Mouse (Mus musculus) forebrain, embryonic 13.5 days (tissue): ENCODE results near the gene Snrnp70. TPM values are rescaled to one million over a fixed set of nuclear protein-coding genes. Genes with fewer than 3 reads are reported as not detected.
"Not testable (repeated sequence)": the region's sequence is repeated elsewhere in the genome, so short reads cannot be mapped to it uniquely, and the experiment has no call there.

Source experiments
- ATAC-seq: fragments of 200-750 bp; cut with Nextera tagmentation; 2 replicates; pipeline ENCODE4 v1.8.0; 2017
- H3K27ac ChIP-seq: fragments of 300-500 bp; sonication (generic); 2 replicates; pipeline ENCODE4 v1.5.1; 2015; ENCODE audit warnings: inconsistent platforms, mild to moderate bottlenecking, moderate library complexity
- H3K27me3 ChIP-seq: fragments of 300-500 bp; sonication (generic); 2 replicates; pipeline ENCODE4 v1.6.1; 2015; ENCODE audit warnings: mild to moderate bottlenecking, inconsistent platforms
- H3K36me3 ChIP-seq: fragments of 300-500 bp; sonication (generic); 2 replicates; pipeline ENCODE4 v1.6.1; 2015; ENCODE audit warnings: mild to moderate bottlenecking, inconsistent platforms; ENCODE audit not compliant: poor library complexity, severe bottlenecking
- H3K4me1 ChIP-seq: fragments of 300-500 bp; sonication (generic); 2 replicates; pipeline ENCODE4 v1.6.1; 2015; ENCODE audit warnings: inconsistent platforms
- H3K4me2 ChIP-seq: fragments of 300-500 bp; sonication (generic); 2 replicates; pipeline ENCODE4 v1.6.1; 2015; ENCODE audit warnings: inconsistent platforms, mild to moderate bottlenecking, moderate library complexity
- H3K4me3 ChIP-seq: fragments of 300-500 bp; sonication (generic); 2 replicates; pipeline ENCODE4 v1.5.1; 2015; ENCODE audit warnings: mild to moderate bottlenecking, inconsistent platforms
- H3K9ac ChIP-seq: fragments of 300-500 bp; sonication (generic); 2 replicates; pipeline ENCODE4 v1.6.1; 2015; ENCODE audit warnings: mild to moderate bottlenecking, inconsistent platforms
- H3K9me3 ChIP-seq: fragments of 300-500 bp; sonication (generic); replicated peaks from 2 replicates; pipeline ENCODE4 v1.6.1; 2016; ENCODE audit warnings: inconsistent platforms
- WGBS: fragments of 180-500 bp; shearing (Covaris S2); methylation state at CpG from one replicate; pipeline ENCODE4 v1.1.7; 2015; 5-methylcytosine and 5-hydroxymethylcytosine counted together
- polyA plus RNA-seq: library from polyadenylated mRNA; unstranded; fragments of >200 nt; fragmentation: Nextera tagmentation; extraction: Ambion mirVana; gene quantifications from 2 replicates; pipeline ENCODE4 v1.2.1, GENCODE M21; 2015

The Snrnp70 gene
- polyA plus RNA-seq, 1 experiment from 2014 or later = 250 TPM

GRCm38 (mm10) chr7:45406157-45407156, 10.9 kb upstream of the Snrnp70 start:
- no peaks in the 10 kb centered on the region for H3K9me3 ChIP-seq
- peak overlapping the region; percentile 29 for H3K4me3 ChIP-seq
- peak overlapping the region; percentile 52 for H3K4me2 ChIP-seq
- H3K36me3 ChIP-seq = no peaks in the 10 kb centered on the region
- 3% methylated on average over 113 of the region's 114 CpGs for WGBS
- ATAC-seq = no peak
- no peak overlapping the region for H3K9ac ChIP-seq
- H3K27me3 ChIP-seq = peaks cover 76% of the 10 kb centered on the region
- no peak overlapping the region for H3K27ac ChIP-seq
- H3K4me1 ChIP-seq = peaks cover 11% of the 10 kb centered on the region

GRCm38 (mm10) chr7:45405091-45406075, 9.8 kb upstream of the Snrnp70 start, which contains the start of gene Kcna7:
Gene Kcna7, plus strand, starts transcription at chr7:45405653.
- H3K9me3 ChIP-seq = no peaks in the 10 kb centered on the region
- H3K27me3 ChIP-seq = peaks cover 65% of the 10 kb centered on the region
- WGBS = 11% methylated on average over 28 of the region's 28 CpGs
- H3K4me2 ChIP-seq = peak within 1 kb of the TSS; percentile 52
- no peak within 1 kb of the TSS for H3K9ac ChIP-seq
- no peak within 1 kb of the TSS for H3K27ac ChIP-seq
- peaks cover 11% of the 10 kb centered on the region for H3K4me1 ChIP-seq
- ATAC-seq = peak; percentile 27; the same call in 1 of the 2 replicates
- H3K36me3 ChIP-seq = no peaks in the 10 kb centered on the region
- H3K4me3 ChIP-seq = peak within 1 kb of the TSS; percentile 29

- H3K27me3 ChIP-seq = peaks cover 48% of the 10 kb centered on the region
- H3K4me3 ChIP-seq = no peak overlapping the region
Observed at GRCm38 (mm10) chr7:45403532-45404261, 8.2 kb upstream of the Snrnp70 start.

GRCm38 (mm10) chr7:45401521-45402085, 6.1 kb upstream of the Snrnp70 start:
- WGBS = 74% methylated on average over 10 of the region's 10 CpGs
- H3K36me3 ChIP-seq = no peaks in the 10 kb centered on the region
- H3K27ac ChIP-seq = no peak overlapping the region
- peaks cover 27% of the 10 kb centered on the region for H3K27me3 ChIP-seq
- H3K4me1 ChIP-seq = peaks cover 8% of the 10 kb centered on the region
- H3K9me3 ChIP-seq = no peaks in the 10 kb centered on the region
- no peak for ATAC-seq
- H3K9ac ChIP-seq = 0 out of 2 replicates have a peak overlapping the region, but pooled peaks have one; percentile 2
- H3K4me3 ChIP-seq = no peak overlapping the region
- H3K4me2 ChIP-seq = no peak overlapping the region

More at GRCm38 (mm10) chr7:45403532-45404261, 8.2 kb upstream of the Snrnp70 start:
- no peak overlapping the region for H3K9ac ChIP-seq
- H3K4me1 ChIP-seq = peaks cover 11% of the 10 kb centered on the region
- 43% methylated on average over 6 of the region's 6 CpGs for WGBS
- no peak overlapping the region for H3K4me2 ChIP-seq
- no peak for ATAC-seq
- H3K36me3 ChIP-seq = no peaks in the 10 kb centered on the region
- H3K9me3 ChIP-seq = no peaks in the 10 kb centered on the region
- no peak overlapping the region for H3K27ac ChIP-seq

GRCm38 (mm10) chr7:45396787-45397186, 1.2 kb upstream of the Snrnp70 start:
- Histone ChIP-seq H3K27me3 (peaks cover 1% of the 10 kb centered on the region; the same call in 1 of the 2 replicates), H3K27ac (no peak overlapping the region), H3K9me3 (no peaks in the 10 kb centered on the region), H3K4me2 (no peak overlapping the region), H3K4me1 (peaks cover 26% of the 10 kb centered on the region), H3K36me3 (peaks cover 12% of the 10 kb centered on the region), H3K4me3 (no peak overlapping the region), H3K9ac (no peak overlapping the region)
- 79% methylated on average over 2 of the region's 2 CpGs for WGBS
- no peak for ATAC-seq

GRCm38 (mm10) chr7:45396337-45396775, 814 bp upstream of the Snrnp70 start:
- Histone ChIP-seq H3K4me2 (peak overlapping the region; percentile 62), H3K4me1 (peaks cover 26% of the 10 kb centered on the region), H3K9ac (peak overlapping the region; percentile 58), H3K36me3 (peaks cover 16% of the 10 kb centered on the region), H3K4me3 (peak overlapping the region; percentile 82), H3K27ac (peak overlapping the region; percentile 73)
- WGBS = 9% methylated on average over 3 of the region's 3 CpGs
- H3K27me3 ChIP-seq, H3K9me3 ChIP-seq: not testable (repeated sequence)
- ATAC-seq = peak; percentile 50

GRCm38 (mm10) chr7:45395129-45395541, 407 bp downstream of the Snrnp70 start:
- ATAC-seq = peak; percentile 81
- Histone ChIP-seq H3K36me3 (peaks cover 27% of the 10 kb centered on the region), H3K27ac (peak overlapping the region; percentile 99), H3K27me3 (no peaks in the 10 kb centered on the region), H3K9me3 (no peaks in the 10 kb centered on the region), H3K9ac (peak overlapping the region; percentile 95), H3K4me2 (peak overlapping the region; percentile 99), H3K4me1 (peaks cover 26% of the 10 kb centered on the region), H3K4me3 (peak overlapping the region; percentile 82)
- 1% methylated on average over 18 of the region's 20 CpGs for WGBS

- no peak overlapping the region for H3K9ac ChIP-seq
- ATAC-seq = no peak
- H3K27me3 ChIP-seq = no peaks in the 10 kb centered on the region
- H3K9me3 ChIP-seq = no peaks in the 10 kb centered on the region
- no peak overlapping the region for H3K4me3 ChIP-seq
- H3K36me3 ChIP-seq = peaks cover 98% of the 10 kb centered on the region
- no peak overlapping the region for H3K27ac ChIP-seq
- H3K4me1 ChIP-seq = no peaks in the 10 kb centered on the region
- no peak overlapping the region for H3K4me2 ChIP-seq
- 89% methylated on average over 3 of the region's 3 CpGs for WGBS
Observed at GRCm38 (mm10) chr7:45386077-45386476, 9.5 kb downstream of the Snrnp70 start.

- Histone ChIP-seq H3K27ac (no peak overlapping the region), H3K36me3 (peaks cover 95% of the 10 kb centered on the region), H3K4me1 (no peaks in the 10 kb centered on the region), H3K27me3 (no peaks in the 10 kb centered on the region), H3K4me3 (no peak overlapping the region), H3K4me2 (no peak overlapping the region), H3K9me3 (no peaks in the 10 kb centered on the region), H3K9ac (no peak overlapping the region)
- no peak for ATAC-seq
- 94% methylated on average over 1 of the region's 1 CpGs for WGBS
Observed at GRCm38 (mm10) chr7:45376057-45376456, 19.5 kb downstream of the Snrnp70 start.

GRCm38 (mm10) chr7:45374620-45375019, 20.9 kb downstream of the Snrnp70 start:
- no peak for ATAC-seq
- Histone ChIP-seq H3K36me3 (peaks cover 80% of the 10 kb centered on the region), H3K4me1 (peaks cover 14% of the 10 kb centered on the region), H3K4me2 (no peak overlapping the region), H3K9ac (no peak overlapping the region), H3K4me3 (no peak overlapping the region), H3K27ac (no peak overlapping the region), H3K27me3 (peaks cover 7% of the 10 kb centered on the region), H3K9me3 (no peaks in the 10 kb centered on the region)
- 88% methylated on average over 8 of the region's 8 CpGs for WGBS

- Histone ChIP-seq H3K27ac (no peak overlapping the region), H3K9me3 (no peaks in the 10 kb centered on the region), H3K36me3 (peaks cover 58% of the 10 kb centered on the region), H3K4me1 (peaks cover 24% of the 10 kb centered on the region), H3K27me3 (peaks cover 20% of the 10 kb centered on the region), H3K4me3 (no peak overlapping the region), H3K4me2 (no peak overlapping the region), H3K9ac (no peak overlapping the region)
- no peak for ATAC-seq
- WGBS = 83% methylated on average over 5 of the region's 5 CpGs
Observed at GRCm38 (mm10) chr7:45372371-45372770, 23.2 kb downstream of the Snrnp70 start.
